Mouse (Mus musculus) telencephalon, adult 2 months (tissue): ENCODE measurements around the gene Gtf2h5.

Source experiments
- DNase-seq: peaks from one replicate; pipeline ENCODE4 v3.0.0-alpha.2; 2011; ENCODE audit warnings: low read depth, low spot score

Gene Gtf2h5

GRCm38 (mm10) chr17:6110956-6111355 is 31.4 kb downstream of the Gtf2h5 start:
- DNase-seq: no peak

DNA sequence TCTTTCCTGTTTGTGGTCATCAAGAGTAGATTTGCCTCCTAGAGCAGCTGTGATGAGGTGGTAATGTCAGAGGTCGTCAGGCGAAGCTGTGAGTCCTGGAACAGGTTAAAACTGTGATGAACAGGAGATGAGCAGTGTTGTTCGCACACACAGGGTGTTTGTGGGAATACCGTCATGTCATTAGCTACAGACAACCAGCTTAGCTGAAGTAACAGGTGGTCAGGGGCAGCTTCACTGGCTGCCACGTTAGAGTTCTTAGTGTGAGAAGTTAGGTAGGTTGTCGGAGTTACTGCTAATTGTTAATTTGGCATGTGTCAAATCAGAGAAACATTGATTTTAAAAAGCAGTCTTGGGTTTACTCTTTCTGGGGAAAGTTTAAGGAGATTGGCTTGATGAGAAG is 34.1 kb downstream of the Gtf2h5 start:
- no peak for DNase-seq

DNA sequence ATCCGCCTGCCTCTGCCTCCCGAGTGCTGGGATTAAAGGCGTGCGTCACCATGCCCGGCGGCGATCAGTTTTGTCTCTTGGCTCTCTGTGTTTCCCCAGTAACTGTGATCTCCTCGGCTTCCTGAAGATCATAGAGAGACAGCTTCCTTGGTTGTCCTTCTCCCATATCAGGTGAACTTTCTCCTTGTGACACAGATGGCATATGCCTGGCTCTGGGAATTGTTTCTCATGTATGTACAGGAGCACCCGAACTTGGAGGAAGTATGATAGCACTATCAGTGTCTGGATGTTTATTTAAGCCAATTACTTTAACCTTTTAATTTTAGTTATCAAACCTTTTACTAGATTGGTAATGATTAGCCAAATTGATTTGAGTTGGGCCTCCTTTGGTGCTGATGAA is 35.5 kb downstream of the Gtf2h5 start:
- no peak for DNase-seq

DNA sequence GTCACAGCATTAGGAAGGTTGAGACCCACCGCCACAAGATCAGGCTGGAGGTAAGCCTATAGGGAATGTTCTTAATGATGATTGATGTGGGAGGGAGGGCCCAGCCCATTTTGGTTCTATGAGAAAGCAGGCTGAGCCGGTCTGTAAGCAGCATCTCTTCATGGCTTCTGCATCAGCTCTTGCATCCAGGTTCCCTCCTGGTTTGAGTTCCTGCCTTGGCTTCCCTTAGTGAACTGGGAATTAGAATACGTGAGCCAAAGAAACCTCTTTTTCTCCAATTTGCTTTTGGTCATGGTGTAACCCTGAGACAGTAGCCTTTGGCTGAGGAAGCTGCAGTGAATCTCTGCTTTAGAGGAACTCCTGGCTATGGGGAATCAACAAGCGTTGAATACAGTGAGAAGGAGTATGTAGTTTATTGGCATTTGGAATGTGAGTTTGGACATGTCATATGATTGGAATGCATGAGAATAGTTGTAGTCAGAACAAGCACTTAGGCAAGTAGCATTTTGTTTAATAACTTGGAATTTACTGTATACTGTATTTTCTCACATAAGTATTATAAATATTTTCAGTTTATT is 37.7 kb downstream of the Gtf2h5 start:
- no peak for DNase-seq

DNA sequence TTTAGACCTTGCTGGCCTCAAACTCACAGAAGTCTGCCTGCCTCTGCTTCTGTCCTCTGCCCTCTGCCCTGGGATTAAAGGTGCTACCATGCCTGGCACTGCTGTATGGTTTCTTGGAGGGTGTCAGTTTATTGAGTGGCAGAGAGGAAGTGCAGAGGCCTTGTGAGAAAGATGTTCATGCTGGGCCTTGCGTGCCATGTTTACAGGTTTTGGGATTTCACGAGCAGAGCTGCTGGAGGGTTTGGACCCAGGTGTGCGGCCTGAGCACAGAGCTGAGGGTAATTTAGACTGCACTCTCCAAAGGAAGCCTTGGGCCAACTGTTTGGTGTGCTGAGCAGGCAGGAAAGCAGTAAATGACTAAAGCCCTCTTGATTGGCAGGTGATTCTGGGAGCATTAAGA is 38.3 kb downstream of the Gtf2h5 start:
- no peak for DNase-seq

GRCm38 (mm10) chr17:6118861-6119260 is 39.3 kb downstream of the Gtf2h5 start:
- DNase-seq: no peak

DNA sequence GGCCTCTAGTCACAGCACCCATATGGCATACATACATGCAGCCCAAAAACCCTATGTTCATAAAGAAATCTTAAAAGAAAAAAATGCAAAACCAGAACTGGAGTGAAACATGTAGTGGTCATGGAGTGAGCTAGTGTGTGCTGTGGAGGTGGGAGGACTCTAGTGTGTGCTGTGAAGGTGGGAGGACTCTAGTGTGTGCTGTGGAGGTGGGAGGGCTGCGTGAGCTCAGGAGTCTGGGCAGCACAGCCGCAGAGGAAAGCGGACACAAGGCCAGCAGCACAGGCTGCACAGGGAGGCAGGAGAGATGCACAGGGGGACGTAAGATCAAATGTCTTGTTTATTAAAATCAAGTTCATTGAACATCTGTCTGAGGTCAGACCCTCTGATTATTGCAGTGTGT is 44.2 kb downstream of the Gtf2h5 start:
- DNase-seq: no peak

DNA sequence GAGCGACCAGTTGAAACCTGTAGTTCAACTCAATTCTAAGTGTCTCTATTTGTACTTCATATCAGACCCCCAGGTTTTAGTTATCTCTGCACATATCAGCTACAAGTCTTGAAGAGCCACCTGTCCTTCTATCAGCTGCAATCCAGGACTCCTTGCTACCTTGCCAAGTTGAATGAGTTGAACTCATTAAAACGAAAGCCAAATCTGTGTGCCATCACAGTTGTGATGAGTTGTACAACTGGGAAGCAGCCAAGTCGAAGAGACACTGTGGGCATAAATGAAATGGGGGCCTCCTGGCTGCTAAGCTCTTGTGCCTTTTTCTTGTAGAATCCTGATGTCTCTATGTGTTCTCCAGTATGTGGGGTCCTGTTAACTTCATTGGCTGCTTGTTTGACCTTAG is 45.9 kb downstream of the Gtf2h5 start:
- DNase-seq: no peak

GRCm38 (mm10) chr17:6128039-6128438 is 48.5 kb downstream of the Gtf2h5 start:
- no peak for DNase-seq

GRCm38 (mm10) chr17:6129361-6129760 is 49.8 kb downstream of the Gtf2h5 start:
- DNase-seq: no peak

DNA sequence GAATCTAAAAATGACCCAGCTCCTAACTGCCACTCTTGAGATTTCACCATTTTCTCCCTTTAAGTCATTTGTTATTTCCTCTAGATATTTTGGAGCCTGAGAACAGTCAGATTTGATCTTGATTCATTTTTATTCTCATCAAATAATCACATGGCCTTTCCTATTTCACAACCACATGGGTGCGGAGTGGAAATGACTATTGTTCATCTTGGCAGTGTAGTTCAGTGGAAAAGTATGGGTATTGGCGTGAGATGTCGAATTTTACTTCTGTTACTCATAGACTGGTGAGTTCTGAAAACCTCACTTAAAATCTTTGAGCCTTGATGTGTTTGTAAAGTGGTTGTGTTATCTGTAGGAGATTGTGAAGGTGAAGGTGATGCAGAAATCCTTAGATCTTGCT is 51.5 kb downstream of the Gtf2h5 start:
- DNase-seq: no peak
